ENCODE assay signal across 10 mouse cellular contexts in the genomic region with DNA sequence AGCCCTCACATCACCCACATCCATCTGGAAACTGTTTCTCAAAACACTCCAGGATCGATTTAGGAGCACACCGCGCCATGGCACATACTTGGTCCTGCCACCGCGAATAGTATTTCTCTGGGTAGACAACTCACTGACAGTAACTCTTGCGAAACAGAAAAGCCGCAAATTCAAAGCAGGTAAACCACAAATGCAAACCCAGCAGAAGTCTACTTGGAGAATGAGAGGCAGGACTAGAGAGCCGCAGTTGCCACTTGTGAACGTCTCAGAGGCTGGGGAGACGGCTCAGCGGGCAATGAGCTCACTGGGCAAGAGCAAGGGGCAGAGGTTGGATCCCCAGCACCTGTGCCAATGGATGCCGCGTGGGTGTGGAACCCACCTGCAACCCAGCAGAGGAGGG. TPM values are rescaled to one million over a fixed set of nuclear protein-coding genes. Genes with fewer than 3 reads are reported as not detected.
A peak's percentile ranks its signal among the peaks of the same experiment; 100 is the strongest.
DNase-seq lines count a peak whose midpoint lies in the region; ATAC-seq and TF ChIP-seq lines count a peak whose summit lies in the region.
"Had no signal": no experiment of that assay in that cellular context is flagged by ENCODE, and none has a peak within 500 bp of the region (broad histone marks: within the 10 kb centered on the region; RNA-seq: fewer than 3 reads in every experiment).

No protein-coding gene starts in this region.

- H3K27ac ChIP-seq in kidney, postnatal 0 days, result peak overlapping the region; percentile 63
- peak overlapping the region; percentile 86 for H3K27ac ChIP-seq in bone marrow, adult 2 months (ENCODE audit: control insufficient read depth, insufficient read depth, low read depth, low read length, poor library complexity)
- H3K27ac ChIP-seq in liver, postnatal 0 days (ENCODE audit: low read depth), result peak overlapping the region; percentile 71
- no peak overlapping the region for H3K27ac ChIP-seq in thymus, adult 2 months (ENCODE audit: control insufficient read depth, insufficient read depth, low read length)
- H3K27ac ChIP-seq: midbrain, embryonic 13.5 days; stomach, embryonic 15.5 days had no signal

- H3K4me2 ChIP-seq in kidney, postnatal 0 days (ENCODE audit: low read length), result no peak overlapping the region
- H3K4me2 ChIP-seq in liver, postnatal 0 days (ENCODE audit: low read depth, low read length), result peak overlapping the region; percentile 66

- DNase-seq in kidney, postnatal 0 days (ENCODE audit: low spot score), result no peak
- DNase-seq in kidney, adult 11 months, result no peak
- DNase-seq in liver, postnatal 0 days, result peak; percentile 44
- peak; percentile 46 for DNase-seq in thymus, adult 2 months
- DNase-seq in layer of hippocampus, adult 9-11 months, result no peak
- DNase-seq in heart, adult 8-10 months (ENCODE audit: low spot score), result no peak
- no peak for DNase-seq in cerebellum, postnatal 10 days

- no peaks in the 10 kb centered on the region for H3K9me3 ChIP-seq in kidney, postnatal 0 days (replicated peaks; ENCODE audit: low read length)
- no peaks in the 10 kb centered on the region for H3K9me3 ChIP-seq in liver, postnatal 0 days (ENCODE audit: low read length)
- H3K9me3 ChIP-seq: midbrain, embryonic 13.5 days; stomach, embryonic 15.5 days had no signal

- no peak for TF ChIP-seq EP300 in liver, postnatal 0 days (IDR thresholded peaks at IDR 0.05; ENCODE audit: low read depth)

- 42% methylated on average over 13 of the region's 13 CpGs for WGBS in kidney, postnatal 0 days
- 3% methylated on average over 13 of the region's 13 CpGs for WGBS in bone marrow, adult 2 months
- WGBS in liver, postnatal 0 days (ENCODE audit: insufficient replicate concordance), result 18% methylated on average over 13 of the region's 13 CpGs
- 6% methylated on average over 13 of the region's 13 CpGs for WGBS in thymus, adult 2 months

- no peaks in the 10 kb centered on the region for H3K36me3 ChIP-seq in kidney, postnatal 0 days (ENCODE audit: insufficient read depth, low read length)
- no peaks in the 10 kb centered on the region for H3K36me3 ChIP-seq in liver, postnatal 0 days (replicated peaks; ENCODE audit: insufficient read depth, low read length)
- H3K36me3 ChIP-seq in thymus, adult 2 months (ENCODE audit: control insufficient read depth, insufficient read depth, low read length), result no peaks in the 10 kb centered on the region
- H3K36me3 ChIP-seq: midbrain, embryonic 13.5 days; stomach, embryonic 15.5 days had no signal

- peaks cover 18% of the 10 kb centered on the region for H3K4me1 ChIP-seq in kidney, postnatal 0 days (replicated peaks; ENCODE audit: insufficient read depth, low read length)
- H3K4me1 ChIP-seq in bone marrow, adult 2 months (ENCODE audit: control insufficient read depth, insufficient read depth, low read length), result peaks cover 6% of the 10 kb centered on the region
- H3K4me1 ChIP-seq in liver, postnatal 0 days (ENCODE audit: insufficient read depth), result peaks cover 28% of the 10 kb centered on the region
- H3K4me1 ChIP-seq in thymus, adult 2 months (replicated peaks; ENCODE audit: control insufficient read depth, insufficient read depth, low read length), result peaks cover 28% of the 10 kb centered on the region

- no peak overlapping the region for H3K4me3 ChIP-seq in kidney, postnatal 0 days (replicated peaks; ENCODE audit: low read depth, low read length)
- H3K4me3 ChIP-seq in bone marrow, adult 2 months (replicated peaks; ENCODE audit: control insufficient read depth, low read depth, low read length), result peak overlapping the region; percentile 53
- H3K4me3 ChIP-seq in liver, postnatal 0 days (ENCODE audit: low read depth, low read length), result peak overlapping the region; percentile 25; the same call in 1 of the 2 replicates
- H3K4me3 ChIP-seq in thymus, adult 2 months (ENCODE audit: control insufficient read depth, insufficient read depth, low read length), result peak overlapping the region; percentile 25
- H3K4me3 ChIP-seq: midbrain, embryonic 13.5 days; stomach, embryonic 15.5 days had no signal

- no peaks in the 10 kb centered on the region for H3K27me3 ChIP-seq in kidney, postnatal 0 days (ENCODE audit: insufficient read depth, low read length)
- no peaks in the 10 kb centered on the region for H3K27me3 ChIP-seq in liver, postnatal 0 days (ENCODE audit: insufficient read depth, low read length)
- H3K27me3 ChIP-seq in thymus, adult 2 months (ENCODE audit: control insufficient read depth, insufficient read depth, low read length), result no peaks in the 10 kb centered on the region
- H3K27me3 ChIP-seq: midbrain, embryonic 13.5 days; stomach, embryonic 15.5 days had no signal

- H3K9ac ChIP-seq in kidney, postnatal 0 days (ENCODE audit: low read depth, low read length), result no peak overlapping the region
- no peak overlapping the region for H3K9ac ChIP-seq in liver, postnatal 0 days (replicated peaks)
- H3K9ac ChIP-seq: midbrain, embryonic 13.5 days; stomach, embryonic 15.5 days had no signal

- TF ChIP-seq CTCF in kidney, postnatal 0 days (IDR thresholded peaks at IDR 0.05; ENCODE audit: low read depth), result no peak
- no peak for TF ChIP-seq CTCF in bone marrow, adult 2 months (IDR thresholded peaks at IDR 0.05; ENCODE audit: control insufficient read depth, insufficient read depth, low read length)
- TF ChIP-seq CTCF in liver, postnatal 0 days (IDR thresholded peaks at IDR 0.05; ENCODE audit: low read depth), result no peak
- no peak for TF ChIP-seq CTCF in thymus, adult 2 months (IDR thresholded peaks at IDR 0.05; ENCODE audit: borderline replicate concordance, control insufficient read depth, extremely low read depth, insufficient read depth, low read length, poor library complexity)

- no peak for TF ChIP-seq POLR2A in bone marrow, adult 2 months (IDR thresholded peaks at IDR 0.05; ENCODE audit: borderline replicate concordance, control insufficient read depth, low read depth, low read length)
- no peak for TF ChIP-seq POLR2A in thymus, adult 2 months (IDR thresholded peaks at IDR 0.05; ENCODE audit: control insufficient read depth, extremely low read depth, insufficient read depth, low read length, poor library complexity)

- ATAC-seq in kidney, postnatal 0 days (replicated peaks; ENCODE audit: low FRiP score, low read depth), result no peak
- ATAC-seq in liver, postnatal 0 days, result peak; percentile 21

RNA-seq across cellular contexts. Expression of a gene that starts 22.7 kb away (rescaled TPM):
- 8.1 and 8.2 TPM in 2 replicates for polyA plus RNA-seq in kidney, postnatal 0 days (2015; fragmentation: Nextera tagmentation; extraction: Ambion mirVana)
- 3.9 and 14.0 TPM in 2 replicates for polyA plus RNA-seq in bone marrow, adult 2 months (2011; ENCODE audit: insufficient read depth, insufficient read length, low replicate concordance, missing spikeins)
- polyA plus RNA-seq in liver, postnatal 0 days (2015; fragmentation: Nextera tagmentation; extraction: Ambion mirVana), result 5.5 and 5.6 TPM in 2 replicates
- polyA plus RNA-seq in thymus, adult 2 months (2012; rRNA removed), result 17.5 and 20.3 TPM in 2 replicates
- total RNA-seq in heart, adult 8-10 months (2022), result 10 to 100 TPM in 2 of 4 experiments, 1 to 10 TPM in 2; 5.7 to 12.5 (median 10.1) TPM

Comparison
In these comparisons a context has a peak if more than half of its experiments do, and no peak if none do; other contexts are left out.
1. DNase-seq: peak in liver, postnatal 0 days (single experiment) and thymus, adult 2 months (single experiment); none in kidney, postnatal 0 days (single experiment), kidney, adult 11 months (single experiment), layer of hippocampus, adult 9-11 months (single experiment), heart, adult 8-10 months (single experiment) and cerebellum, postnatal 10 days (0 of 2).